Mouse (Mus musculus) lung, postnatal 25 days (tissue): ENCODE results near the gene Nup210l.

Experiments
- DNase-seq: peaks from one replicate; pipeline ENCODE4 v3.0.0; 2022; ENCODE audit warnings: low spot score

The Nup210l gene

DNA sequence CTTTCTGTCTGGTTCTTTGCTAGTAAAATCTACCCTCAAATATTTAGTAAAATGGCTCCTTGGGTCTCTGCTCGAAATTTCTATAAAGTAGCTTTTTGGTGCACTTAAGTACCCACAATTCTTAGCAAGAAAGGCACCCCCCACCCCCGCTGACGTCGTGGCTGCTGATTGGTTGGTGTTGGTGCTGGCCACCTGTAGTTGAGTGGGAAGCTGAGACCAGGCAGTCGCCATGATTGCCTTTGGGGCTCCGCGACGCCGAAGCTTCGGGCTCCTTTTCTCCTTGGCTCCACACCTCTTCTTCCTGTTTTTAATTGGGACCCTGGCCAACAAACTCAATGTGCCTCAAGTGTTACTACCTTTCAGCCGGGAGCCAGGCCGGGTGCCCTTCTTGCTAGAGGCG lies at the start of gene Nup210l:
Gene Nup210l, plus strand, starts transcription at position 195 of the 400 bp plus-strand sequence.
- no peak for DNase-seq

DNA sequence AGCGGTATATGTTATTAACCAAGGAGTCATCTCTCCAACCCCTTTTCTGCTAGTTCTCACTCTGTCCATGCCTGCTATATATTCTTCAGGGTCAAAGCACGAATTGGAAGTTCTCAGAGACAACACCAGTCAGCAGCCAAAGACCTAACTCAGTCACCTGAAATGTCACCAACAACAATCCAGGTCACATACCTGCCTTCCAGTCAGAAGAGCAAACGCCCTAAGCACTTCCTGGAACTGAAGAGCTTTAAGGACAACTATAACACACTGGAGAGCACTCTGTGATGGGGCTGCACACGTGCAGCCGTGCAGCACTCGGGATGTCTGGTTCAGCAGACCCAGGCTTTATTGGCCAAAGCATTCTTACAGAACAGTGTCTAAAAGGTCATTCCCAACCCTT lies 42.4 kb upstream of the Nup210l start:
- DNase-seq = no peak

DNA sequence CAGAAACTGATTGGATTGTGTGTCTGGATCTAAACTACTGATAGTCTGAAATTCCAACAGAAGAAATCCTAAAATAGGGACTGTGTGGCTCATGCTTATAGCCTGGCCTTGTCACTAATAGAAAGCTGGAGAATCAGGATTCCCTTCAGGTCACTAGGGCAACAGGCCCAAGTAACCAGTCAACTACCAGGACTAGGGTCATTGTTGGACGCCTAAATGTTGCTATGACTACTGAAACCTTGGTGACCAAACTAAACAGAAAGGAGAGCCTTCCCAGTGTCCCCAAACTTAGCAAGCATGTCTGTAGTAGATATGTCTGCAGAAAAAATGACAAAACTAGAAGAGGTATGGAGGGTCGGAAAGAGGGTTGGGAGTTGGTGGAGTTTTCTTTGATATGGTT lies 41.4 kb upstream of the Nup210l start:
- DNase-seq = no peak

DNA sequence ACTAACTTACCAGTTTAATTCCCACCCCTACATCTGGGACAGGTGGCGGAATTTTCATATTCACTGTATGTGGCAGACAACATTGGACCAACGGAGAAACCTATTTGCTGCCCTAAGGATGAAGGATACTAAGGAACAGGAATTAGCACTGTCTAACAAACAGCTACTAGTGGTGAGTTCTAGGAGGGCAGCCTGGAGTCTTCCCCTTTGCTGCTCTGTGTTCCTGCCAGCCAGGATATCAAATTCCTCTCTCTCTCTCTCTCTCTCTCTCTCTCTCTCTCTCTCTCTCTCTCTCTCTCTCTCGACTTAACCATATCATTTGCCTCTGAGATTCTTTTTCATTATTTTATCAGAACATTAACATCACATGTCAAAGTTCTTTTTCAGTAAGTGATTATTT lies 39.5 kb upstream of the Nup210l start:
- no peak for DNase-seq

DNA sequence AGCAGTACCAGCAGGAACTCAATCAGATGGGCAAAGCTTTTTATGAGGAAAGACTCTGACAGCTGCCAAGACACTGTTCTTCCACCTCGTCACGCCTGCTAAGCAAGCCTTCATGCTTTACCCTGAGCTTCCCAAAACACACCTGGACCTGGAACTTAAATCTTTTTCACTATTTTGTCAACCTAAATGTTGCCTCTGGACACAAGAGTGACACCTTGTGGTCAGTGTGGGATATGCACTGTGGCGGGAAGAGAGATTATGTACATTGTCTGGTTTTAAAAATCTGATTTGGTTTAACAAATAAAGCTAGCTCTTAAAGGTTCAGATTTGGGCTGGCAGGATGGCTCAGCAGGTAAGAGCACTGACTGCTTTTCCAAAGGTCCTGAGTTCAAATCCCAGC lies 38.4 kb upstream of the Nup210l start:
- DNase-seq = no peak

DNA sequence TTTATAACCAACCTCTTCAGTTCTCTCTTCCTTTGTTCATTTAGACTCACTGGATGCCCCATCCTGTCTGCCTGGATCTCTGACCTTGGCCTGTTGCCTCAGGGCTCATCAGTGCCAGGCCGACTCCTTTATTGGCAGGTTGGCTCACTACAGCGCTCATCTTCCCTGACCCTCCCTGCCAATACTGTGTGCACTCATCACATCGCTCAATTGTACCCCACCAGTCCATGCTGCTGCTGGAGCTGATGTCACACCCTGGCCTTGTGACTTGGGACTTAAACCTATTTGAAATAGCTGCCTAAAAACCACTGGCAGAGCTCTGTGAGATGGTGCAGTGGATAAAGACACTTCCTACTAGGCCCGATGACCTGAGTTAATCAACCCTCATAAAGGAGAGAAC lies 36.1 kb upstream of the Nup210l start:
- DNase-seq = no peak

DNA sequence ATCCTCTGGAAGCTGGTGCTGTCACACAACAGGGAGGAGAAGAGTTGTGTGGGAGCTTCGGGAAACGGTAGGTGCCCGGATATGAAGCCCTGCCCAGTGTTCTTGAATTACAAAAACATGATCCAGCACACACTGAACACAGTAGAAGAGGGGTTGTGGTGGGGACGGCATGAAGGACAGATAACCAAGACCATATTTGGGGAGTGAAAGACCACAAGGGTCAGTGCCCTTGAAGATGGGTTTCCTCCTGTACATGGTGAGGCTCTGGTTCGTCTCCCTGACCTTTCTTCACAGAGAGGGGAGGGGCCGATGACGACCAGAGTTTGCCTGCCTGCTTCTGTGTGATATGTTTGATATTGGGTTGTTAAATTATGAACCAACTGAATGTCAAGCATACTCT lies 34.2 kb upstream of the Nup210l start:
- no peak for DNase-seq

DNA sequence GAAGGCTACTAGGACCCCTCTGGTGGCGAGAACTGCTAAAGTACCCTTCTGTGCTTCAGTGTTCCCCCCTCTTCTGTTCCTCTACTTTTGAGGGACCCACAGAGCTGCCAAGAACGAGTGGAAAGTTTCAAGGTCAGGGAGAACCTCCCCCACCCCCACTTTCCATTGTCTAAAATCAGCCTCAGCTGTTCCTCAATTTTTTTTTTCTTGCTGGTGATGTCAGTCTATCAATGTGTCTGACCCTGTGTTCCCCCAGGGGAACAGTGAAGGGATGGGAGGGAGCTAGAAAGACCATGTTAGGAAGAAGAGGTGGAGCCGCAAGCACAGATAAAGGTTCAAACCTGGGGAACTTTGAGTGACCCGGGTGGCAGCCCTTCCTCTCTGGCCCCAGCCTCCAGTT lies 31.6 kb upstream of the Nup210l start, which contains the start of gene Tpm3:
Gene Tpm3, plus strand, starts transcription at position 356 of the 400 bp plus-strand sequence.
- DNase-seq = no peak

DNA sequence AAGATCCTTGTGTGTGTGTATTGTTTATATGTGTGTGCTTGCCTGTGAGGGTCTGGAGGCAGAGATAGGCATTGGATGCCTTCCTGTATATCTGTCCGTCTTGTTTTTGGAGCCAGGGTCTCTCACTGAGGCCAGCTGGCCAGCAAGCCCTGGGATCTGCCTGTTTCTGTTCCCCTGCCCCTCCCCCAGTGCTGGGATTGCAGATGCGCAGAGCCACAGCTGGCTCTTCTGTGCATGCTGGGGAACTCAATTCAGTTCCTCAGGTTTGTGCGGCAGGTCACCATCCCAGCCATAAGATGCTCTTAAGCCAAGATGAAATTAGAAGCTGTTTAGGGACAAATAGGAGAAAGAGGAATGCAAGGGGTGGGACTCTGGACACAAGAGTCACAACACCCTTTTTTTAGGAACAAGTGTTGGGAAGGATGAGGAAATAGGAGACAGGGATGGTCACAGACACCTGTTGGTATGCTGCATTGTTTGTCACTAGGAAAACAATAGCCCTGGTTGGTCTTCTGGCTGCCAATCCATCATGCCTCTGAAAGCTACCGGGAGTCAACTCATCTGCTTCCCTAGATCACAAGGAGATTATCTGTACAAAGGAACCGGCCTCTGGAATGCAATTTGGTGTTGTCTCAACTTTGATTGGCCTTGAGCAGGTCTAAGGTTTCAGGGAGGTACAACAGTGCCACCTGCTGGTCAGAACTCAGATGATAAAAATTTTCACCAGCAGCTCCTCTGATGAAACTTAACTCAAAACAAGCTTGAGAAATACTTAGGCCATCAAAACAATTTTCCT lies 26.8 kb upstream of the Nup210l start:
- peak; percentile 86 for DNase-seq

DNA sequence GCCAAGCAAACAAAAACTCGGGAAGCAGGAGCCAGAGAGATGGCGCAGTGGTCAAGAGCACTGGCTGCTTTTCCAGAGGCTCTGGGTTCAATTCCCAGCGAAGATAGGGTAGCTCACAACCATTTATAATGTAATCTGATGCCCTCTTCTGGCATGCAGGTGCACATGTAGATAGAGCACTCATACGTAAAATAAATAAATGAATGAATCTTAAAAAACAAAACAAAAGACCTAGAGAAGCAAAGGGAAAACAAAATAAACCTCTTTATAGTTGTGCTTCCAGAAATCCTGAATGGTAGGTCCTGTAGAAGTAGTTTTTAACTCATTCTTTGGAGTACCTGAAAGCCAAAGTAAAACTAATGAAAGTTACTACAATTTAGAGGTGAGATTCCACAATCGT lies 25.7 kb upstream of the Nup210l start:
- no peak for DNase-seq

DNA sequence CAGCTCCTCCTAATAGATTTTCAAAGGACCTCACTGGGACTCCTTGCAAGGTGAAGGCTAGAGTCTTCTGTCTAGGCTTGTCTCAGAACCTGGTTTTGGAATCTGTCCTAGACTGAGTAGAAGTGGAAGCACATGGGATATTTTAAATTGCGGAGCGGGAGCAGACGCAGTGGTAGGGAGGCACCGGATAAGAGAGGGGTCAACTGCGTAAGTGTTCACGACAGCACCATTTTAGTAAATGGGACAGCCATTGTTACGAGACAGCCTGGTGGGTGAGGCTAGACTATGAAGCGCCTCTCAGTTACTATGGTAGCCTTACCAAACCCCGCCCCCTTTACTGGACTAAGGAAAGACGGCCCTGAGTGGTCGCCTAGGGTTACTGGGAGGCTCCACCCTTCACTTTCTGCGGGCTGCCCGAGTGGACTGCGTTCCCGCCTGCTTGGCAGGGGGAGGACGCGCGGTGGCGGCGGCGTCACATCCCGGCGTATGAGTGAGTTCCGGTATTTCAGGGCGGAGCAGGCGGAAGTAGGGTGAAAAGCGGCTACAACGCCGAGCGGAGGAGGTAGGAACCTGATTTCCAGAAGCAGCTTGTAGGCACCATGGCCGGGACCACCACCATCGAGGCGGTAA lies 24.7 kb upstream of the Nup210l start:
- DNase-seq = peak; percentile 98

DNA sequence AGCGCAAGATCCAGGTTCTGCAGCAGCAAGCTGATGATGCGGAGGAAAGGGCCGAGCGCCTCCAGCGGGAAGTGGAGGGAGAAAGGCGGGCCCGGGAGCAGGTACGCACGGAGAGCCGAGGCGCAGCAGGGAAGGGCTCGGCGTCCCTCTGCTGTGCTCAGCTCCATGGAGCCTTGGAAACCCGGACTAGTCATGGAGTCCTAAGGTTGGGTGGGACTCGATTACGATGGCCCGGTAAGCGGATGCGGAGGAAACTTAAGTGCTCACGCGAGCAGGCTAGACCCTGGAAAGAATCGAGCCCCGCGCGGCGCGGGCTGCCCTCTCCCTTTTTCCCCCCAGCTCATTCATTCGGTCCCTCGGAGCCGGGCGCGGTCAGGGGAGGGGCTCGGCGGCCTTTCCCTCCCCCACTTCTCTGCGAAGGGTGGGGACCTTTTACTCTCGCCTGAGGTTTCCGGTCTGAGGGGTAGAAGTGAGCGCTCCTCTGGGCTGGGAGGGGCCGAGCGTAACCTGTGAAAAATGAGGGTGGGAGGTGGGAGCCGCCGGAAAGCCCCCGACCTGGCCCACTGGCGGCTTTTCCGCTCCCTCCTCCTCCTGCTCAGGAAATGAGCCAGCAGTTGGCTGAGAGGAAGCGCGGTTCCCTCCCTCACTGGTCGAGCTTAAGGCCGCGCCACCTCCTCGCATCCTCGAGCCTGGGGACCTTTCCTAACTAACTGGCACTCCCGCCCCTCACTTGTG lies 24.0 kb upstream of the Nup210l start:
- DNase-seq = peak; percentile 86

DNA sequence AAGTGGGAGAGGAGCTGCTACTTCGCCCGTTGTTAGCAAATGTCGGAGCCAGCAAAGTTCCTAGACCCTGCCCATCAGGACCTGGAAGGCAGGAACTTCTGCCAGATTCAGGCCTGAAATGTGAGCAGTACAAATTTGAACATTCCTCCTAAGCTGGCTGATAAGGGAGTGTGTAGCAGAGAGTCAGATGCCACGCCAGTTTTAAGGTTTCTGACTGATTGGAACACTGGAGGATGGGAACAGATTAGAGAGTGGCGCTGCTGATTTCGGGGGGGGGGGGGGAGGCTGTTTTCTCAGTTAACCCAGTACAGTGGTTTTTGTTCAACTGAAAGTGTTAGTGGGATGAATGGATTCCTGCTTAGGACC lies 23.5 kb upstream of the Nup210l start:
- DNase-seq = no peak

DNA sequence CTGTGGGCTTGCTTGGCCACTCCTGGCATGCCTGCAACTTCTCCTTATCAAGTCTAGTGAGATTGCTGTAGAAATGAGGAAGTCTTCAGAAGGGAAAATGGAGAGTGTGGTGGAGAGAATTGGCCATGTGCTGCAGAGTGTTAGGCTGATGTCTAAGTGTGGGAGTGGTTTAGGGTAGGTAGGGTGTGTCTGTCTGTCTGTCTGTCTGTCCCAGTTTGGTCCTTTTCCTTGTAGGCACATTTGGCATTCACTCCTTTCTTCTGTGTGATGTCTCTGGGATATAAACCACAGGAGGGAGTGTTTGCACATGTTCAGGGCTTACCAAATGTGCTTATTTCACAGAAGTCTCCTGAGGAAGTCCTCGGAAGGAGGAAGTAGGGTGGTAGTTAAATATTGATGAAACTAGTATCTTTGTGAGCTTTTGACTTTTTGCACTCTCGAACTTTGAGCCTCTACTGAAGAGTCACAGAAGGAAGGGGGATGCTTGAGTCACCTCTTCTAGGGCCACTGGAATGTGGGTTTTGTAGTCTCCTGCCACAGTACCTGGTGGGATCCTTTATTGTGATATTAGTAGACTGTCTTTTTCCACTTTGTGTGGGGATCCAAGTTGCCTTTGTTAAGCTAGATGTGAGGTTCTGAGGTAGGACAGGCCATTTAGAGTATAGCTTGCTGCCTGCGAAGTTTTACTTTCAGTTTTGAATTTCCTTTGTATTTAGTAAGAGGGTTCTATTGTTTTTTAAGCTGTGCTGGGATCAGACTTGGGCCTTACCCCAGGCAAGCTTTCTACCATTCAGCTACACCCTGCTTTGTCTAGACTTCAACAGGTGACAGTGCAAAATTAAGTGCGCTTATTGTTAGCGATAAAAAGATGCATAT lies 22.3 kb upstream of the Nup210l start:
- peak; percentile 57 for DNase-seq

DNA sequence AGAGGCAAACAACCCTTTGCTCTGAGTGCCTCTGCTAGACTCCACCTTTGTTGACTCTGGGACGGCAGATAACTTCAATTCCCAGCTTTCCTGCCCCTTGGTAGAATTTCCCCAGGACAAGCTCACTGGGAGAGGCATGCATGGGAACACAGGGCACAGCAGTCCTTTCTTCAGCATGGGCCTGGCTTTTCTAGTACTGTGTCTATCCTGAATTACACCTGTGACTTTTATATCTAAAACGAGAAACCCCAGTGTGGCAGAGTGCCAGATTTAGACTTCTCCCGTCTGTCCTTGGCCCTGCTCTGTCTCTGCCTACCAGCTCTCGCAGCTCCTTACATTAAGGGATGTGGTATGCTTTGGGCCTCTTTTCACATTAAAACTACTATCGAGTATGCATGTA lies 20.9 kb upstream of the Nup210l start:
- DNase-seq = peak; percentile 66

DNA sequence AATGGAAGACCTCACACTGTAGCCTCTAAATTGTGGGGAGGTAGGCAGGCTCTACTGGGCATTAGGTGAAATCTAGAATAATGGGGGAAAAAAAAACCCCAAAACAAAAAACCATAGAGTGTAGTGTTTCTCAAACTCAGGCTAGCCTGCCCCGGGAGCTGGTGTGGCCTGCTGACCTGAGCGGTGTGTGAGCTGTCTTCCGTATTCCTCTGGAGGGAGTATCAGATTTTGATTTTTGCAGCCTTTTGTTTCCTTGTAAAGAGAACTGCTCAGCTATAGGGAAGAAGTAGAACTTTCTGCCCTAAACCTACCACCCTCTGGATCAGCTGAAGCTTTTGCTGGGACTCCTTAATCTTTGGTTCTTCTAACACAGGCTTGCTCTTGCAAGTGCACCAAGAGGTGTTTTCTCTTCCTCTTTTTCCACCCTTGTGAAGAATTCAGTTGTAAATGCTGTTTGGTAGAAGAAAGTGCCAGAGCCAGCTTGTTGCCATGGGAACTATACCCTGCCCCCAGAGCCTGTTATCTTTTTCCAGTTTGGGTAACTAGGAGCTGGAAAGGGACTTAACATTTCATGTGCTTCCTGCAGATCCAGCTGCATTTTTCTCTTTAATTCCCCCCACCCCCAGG lies 20.1 kb upstream of the Nup210l start:
- DNase-seq = no peak

DNA sequence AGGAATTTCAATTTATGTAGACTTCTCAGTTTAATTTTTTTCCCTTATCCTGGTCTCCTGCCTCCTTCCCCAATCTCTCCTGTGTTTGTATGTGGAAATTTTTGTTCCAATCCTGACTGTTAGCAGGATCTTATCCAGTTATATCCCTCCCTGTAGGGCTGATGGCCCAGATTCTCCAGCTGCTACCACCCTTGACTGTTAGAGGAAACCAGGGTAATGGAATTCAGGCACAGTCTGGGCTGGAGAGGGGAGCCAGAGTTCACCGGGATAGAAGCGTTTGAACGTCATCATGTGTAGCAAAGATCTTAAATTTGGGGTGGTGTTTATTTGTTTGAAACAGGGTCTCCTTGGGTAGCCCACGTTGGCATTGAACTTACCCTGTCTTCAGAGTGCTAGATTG lies 19.1 kb upstream of the Nup210l start:
- DNase-seq = no peak

DNA sequence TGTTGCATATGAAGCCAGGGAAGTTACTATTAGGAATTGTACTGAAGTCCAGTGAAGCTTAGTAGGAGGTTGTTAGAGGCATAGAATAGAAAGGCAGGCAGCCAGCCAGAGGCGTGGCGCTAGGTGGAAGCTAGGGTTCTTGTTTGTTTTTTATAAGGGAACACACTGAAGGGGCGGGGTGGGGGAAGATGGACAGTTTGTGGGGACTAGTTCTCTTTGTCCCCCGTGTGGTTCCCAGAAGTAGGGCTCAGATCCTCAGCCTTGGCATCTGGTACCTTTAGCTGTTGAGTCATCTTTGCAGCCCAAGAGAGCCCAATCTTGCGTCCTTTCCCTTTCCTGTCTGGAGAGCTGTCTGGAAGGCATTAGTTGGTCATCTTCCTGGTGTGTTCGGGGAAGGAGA lies 18.7 kb upstream of the Nup210l start:
- DNase-seq = no peak

DNA sequence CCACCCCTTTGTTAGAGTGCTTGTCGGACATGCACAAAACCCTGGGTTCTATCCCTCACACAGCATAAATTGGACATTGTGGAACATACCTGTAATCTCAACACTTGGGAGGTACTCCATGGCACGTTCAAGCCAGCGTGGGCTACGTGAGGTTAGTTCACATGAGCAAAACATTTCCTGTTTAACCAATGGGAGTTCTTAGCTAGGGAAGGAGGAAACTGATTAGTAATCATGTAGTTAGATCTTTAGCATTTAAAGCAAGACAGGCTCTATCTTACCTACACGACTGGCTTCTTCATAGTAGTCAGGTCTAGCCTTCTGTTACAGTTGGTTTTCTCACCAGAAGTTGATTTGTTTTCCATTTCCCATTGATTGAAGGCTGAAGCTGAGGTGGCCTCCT lies 17.9 kb upstream of the Nup210l start:
- DNase-seq = no peak

DNA sequence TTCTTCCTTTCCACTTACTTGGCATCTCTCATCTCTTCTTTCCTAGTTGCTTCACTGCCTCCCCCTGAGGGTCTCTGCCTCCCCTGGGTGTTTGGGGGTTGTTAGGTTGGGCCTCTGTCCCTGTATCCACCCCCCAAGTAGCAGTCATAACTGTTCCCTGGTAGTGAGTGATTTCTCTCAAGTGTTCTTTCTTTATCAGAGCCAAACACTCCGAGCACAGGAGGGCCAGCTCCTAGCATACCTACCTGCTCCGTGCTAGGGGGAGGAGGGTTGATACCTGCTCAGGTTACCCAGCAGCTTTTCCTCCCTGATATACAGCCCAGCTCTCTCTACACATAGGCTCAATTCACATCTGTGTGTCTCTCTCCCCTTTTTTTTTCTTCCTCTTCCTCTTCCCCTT lies 15.3 kb upstream of the Nup210l start:
- DNase-seq = peak; percentile 68

DNA sequence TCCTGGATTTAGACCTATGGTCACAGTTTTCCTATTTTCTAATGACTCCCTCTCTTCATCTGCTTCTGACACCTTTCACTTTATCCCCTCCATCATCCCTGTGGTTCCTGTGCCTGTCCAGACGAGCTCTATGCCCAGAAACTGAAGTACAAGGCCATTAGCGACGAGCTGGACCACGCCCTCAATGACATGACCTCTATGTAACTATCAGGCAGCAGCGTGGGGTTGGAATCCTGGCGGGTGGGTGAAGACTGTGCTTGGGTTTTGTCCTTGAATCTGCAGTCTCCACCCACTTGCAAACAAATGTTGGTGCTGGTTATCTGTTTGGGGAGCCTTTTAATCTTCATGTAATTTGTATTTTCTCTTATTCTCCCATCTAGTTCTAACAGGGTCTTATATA lies 13.0 kb upstream of the Nup210l start:
- DNase-seq = no peak

DNA sequence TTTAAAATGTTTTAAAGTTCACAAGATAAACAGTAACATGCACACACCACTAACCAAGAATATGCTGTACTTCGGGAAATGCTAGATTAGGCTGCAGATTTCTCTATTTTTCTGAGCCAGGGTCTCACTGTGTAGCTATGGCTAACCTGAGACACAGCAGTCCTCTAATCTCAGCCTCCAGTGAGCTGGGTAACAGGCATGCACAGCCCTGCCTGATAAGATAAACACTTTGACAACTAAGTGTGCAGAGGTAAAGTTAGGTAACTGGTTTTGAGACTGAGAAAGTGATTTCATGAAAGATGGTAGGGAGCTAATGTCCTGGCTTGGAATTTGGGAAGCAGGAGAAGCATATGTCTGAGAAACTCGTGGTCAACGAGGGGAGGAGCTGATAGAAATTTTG lies 9.5 kb upstream of the Nup210l start:
- DNase-seq = no peak
